Mouse (Mus musculus) left cerebral cortex, adult 11 months (tissue): ENCODE results near the gene Osmr.

Experiments used
- DNase-seq: peaks from one replicate; pipeline ENCODE4 v3.0.0; 2022; ENCODE audit warnings: low spot score

The Osmr gene

GRCm38 (mm10) chr15:6874601-6875019 is at the start of gene Osmr:
Osmr (minus strand) TSS chr15:6874969.
- no peak for DNase-seq

- no peak for DNase-seq
Measured at GRCm38 (mm10) chr15:6919406-6919805, 44.6 kb upstream of the Osmr start.

- DNase-seq: no peak
Measured at GRCm38 (mm10) chr15:6914163-6914562, 39.4 kb upstream of the Osmr start.

- peak; percentile 74 for DNase-seq
Measured at GRCm38 (mm10) chr15:6909669-6910068, 34.9 kb upstream of the Osmr start.

GRCm38 (mm10) chr15:6909084-6909483 is 34.3 kb upstream of the Osmr start:
- no peak for DNase-seq

GRCm38 (mm10) chr15:6908601-6909000 is 33.8 kb upstream of the Osmr start:
- no peak for DNase-seq

- DNase-seq: no peak
Measured at GRCm38 (mm10) chr15:6906260-6907047, 31.7 kb upstream of the Osmr start.

- no peak for DNase-seq
Measured at GRCm38 (mm10) chr15:6905726-6906125, 31.0 kb upstream of the Osmr start.

- no peak for DNase-seq
Measured at GRCm38 (mm10) chr15:6903286-6903975, 28.7 kb upstream of the Osmr start.

- no peak for DNase-seq
Measured at GRCm38 (mm10) chr15:6901982-6902639, 27.3 kb upstream of the Osmr start.

GRCm38 (mm10) chr15:6901236-6901635 is 26.5 kb upstream of the Osmr start:
- DNase-seq: no peak

- no peak for DNase-seq
Measured at GRCm38 (mm10) chr15:6884260-6884659, 9.5 kb upstream of the Osmr start.

GRCm38 (mm10) chr15:6883816-6884215 is 9.0 kb upstream of the Osmr start:
- peak; percentile 27 for DNase-seq

GRCm38 (mm10) chr15:6883091-6883490 is 8.3 kb upstream of the Osmr start:
- DNase-seq: no peak

GRCm38 (mm10) chr15:6882180-6882579 is 7.4 kb upstream of the Osmr start:
- peak; percentile 24 for DNase-seq

- DNase-seq: no peak
Measured at GRCm38 (mm10) chr15:6881211-6881610, 6.4 kb upstream of the Osmr start.

- no peak for DNase-seq
Measured at GRCm38 (mm10) chr15:6873807-6874600, 765 bp downstream of the Osmr start.

- no peak for DNase-seq
Measured at GRCm38 (mm10) chr15:6873154-6873806, 1.5 kb downstream of the Osmr start.

GRCm38 (mm10) chr15:6871621-6872359 is 3.0 kb downstream of the Osmr start:
- DNase-seq: no peak

GRCm38 (mm10) chr15:6866888-6867287 is 7.9 kb downstream of the Osmr start:
- DNase-seq: no peak

- DNase-seq: no peak
Measured at GRCm38 (mm10) chr15:6862125-6862524, 12.6 kb downstream of the Osmr start.
